Mouse (Mus musculus): Measurements from ENCODE around the gene Ndufs2.

DNA sequence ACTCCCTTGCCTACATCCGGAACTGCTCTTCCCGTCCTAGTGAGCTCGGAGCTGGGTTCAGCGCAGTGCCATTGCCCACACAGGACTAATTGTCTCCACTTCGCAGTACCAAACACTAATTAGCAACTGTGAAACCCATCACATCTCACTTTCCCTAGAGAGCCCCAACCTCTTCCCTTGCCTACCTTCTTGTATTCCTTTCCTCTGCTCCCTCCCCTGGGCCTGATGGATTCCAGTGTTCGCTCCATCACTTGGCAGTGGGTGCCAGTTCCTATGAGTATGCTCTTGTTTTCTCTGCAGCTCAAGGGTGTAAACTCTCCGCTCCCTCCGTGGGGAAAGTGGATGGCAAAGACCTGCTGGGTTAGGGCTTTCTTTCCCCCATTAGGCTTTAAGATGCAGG is 65.5 kb downstream of the Ndufs2 start:
- no peak for TF ChIP-seq CTCF (IDR thresholded peaks at IDR 0.05; ENCODE audit: borderline replicate concordance, control insufficient read depth, extremely low read depth, insufficient read depth, low read length, poor library complexity)
- TF ChIP-seq POLR2A (IDR thresholded peaks at IDR 0.05; ENCODE audit: control insufficient read depth, extremely low read depth, insufficient read depth, low read length, poor library complexity): no peak

Data from thymus, adult 2 months (tissue).